Mouse (Mus musculus): ENCODE measurements around the gene Rbms2. TPM values are rescaled to one million over a fixed set of nuclear protein-coding genes. Genes with fewer than 3 reads are reported as not detected.
"Not testable (repeated sequence)": the region's sequence is repeated elsewhere in the genome, so short reads cannot be mapped to it uniquely, and the experiment has no call there.

Gene Rbms2
- total RNA-seq, 2 experiments from 2014 or later = 2.5 to 13.7 TPM

DNA sequence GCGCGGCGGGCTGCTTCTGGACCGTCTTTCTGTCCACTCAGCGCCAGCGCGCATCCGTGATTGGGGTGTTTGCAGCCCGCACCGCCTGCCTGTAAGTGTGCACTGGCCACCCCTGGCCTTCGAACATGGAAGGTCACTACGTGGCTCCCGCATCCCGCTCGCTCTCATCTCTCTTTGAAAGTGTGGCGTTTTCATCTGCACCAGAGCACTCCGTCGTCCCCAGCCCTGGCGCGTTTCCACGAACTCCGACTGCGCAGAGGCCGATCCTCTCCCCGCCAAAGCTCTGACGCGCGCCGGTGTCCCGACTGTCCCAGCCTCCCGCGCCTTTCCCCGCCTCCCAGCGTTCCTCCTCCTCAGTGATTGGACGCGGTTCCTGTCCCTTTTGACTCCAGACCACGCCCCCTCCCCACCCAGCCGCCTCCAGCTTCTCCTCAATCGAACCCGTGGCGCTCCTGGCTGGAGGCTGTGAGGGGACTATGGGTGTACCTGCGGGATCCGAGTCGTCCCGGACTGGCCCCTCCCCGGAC is 14.0 kb upstream of the Rbms2 start, which contains the start of gene Gls2:
Gene Gls2 (plus strand): TSS at position 434 of the 527 bp plus-strand sequence.
- peak; percentile 98 for ATAC-seq (replicated peaks; ENCODE audit: poor library complexity)

DNA sequence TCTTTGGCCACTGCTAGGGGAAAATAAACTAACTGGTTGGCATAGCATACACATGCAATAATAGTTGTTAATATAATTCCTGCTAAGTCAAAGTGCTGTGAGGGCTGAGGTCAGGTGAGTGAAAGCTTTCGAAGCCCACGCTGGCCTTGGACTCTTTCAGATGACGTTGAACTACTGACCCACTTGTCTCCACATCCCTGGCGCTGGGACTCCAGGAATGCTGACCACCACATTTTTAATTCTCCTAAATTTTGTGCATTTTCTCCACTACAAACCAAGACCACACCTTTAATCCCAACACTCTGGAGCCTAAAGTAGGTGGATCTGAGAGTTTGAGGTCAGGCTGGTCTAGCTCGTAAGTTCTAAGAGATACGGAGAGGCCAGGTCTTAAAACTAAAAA is 13.0 kb upstream of the Rbms2 start:
- ATAC-seq (replicated peaks; ENCODE audit: poor library complexity) = no peak

DNA sequence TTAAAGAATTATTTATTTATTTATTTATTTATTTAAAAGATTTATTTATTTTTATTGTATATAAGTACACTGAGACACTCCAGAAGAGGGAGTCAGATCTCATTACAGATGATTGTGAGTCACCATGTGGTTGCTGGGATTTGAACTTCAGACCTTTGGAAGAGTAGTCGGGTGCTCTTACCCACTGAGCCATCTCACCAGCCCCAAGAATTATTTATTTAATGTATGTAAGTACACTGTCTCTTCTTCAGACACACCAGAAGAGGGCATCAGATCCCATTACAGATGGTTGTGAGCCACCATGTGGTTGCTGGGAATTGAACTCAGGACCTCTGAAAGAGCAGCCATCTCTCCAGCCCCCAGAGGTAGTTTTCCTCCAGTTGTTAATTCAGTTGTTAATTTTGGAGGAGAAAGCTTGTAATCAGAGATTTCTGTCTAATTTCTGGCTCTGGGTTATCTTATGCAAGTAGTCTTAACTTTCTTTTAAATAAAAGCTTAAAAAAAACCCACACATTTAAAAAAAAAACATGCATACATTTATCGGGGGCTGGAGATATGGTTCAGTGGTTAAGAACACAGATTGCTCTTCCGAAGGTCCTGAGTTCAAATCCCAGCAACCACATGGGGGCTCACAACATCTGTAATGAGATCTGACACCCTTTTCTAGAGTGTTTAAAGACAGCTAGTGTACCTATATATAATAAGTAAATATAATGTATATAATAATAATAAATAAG is 12.1 kb upstream of the Rbms2 start:
- ATAC-seq (replicated peaks; ENCODE audit: poor library complexity) = not testable (repeated sequence)

DNA sequence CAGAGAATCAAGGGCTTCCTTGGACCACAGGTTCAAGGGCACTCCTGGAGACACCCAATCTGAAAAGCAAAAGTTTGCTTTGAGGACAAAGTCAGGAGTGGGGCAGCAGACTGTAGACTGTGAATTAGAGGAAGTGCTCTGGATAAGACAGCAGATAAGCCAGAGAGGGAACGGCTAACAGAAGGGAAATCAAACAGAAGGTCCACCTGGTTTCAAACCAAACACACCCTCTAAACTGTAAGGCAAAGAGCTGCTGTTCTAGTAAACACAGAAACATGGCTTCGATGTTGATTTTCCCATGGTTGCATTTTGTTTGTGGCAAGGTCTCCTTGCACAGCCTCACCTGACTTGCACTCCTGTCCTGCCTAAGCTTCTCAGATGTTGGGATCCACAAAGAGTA is 11.4 kb upstream of the Rbms2 start:
- ATAC-seq (replicated peaks; ENCODE audit: poor library complexity) = no peak

DNA sequence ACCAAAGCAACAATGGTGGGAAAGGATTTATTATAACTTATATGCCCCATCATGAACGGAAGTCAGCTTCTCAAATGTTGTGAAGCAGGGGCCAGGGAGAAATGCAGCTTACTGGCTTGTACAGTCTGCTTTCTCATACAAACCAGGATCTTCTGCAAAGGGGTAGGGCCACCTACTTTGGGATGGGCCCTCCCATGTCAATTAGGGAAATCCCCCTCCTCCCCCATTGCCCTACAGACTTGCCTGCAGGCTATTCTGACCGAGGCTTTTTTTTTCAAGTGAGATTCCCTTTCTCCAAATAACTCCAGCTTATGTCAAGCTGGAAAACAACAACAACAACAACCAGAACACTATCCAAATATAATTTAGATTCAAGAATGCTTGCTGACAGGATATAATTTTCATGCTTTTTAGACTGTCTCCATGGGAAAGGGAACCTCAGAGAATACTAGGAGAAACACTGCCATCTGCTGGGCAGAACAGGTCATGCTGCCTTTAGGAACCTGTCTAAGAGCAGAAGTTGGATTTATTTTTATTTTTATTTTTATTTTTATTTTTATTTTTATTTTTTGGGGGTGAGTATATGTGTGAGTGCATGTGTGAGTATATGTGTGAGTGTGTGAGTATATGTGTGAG is 8.3 kb upstream of the Rbms2 start:
- ATAC-seq (replicated peaks; ENCODE audit: poor library complexity) = peak; percentile 76

DNA sequence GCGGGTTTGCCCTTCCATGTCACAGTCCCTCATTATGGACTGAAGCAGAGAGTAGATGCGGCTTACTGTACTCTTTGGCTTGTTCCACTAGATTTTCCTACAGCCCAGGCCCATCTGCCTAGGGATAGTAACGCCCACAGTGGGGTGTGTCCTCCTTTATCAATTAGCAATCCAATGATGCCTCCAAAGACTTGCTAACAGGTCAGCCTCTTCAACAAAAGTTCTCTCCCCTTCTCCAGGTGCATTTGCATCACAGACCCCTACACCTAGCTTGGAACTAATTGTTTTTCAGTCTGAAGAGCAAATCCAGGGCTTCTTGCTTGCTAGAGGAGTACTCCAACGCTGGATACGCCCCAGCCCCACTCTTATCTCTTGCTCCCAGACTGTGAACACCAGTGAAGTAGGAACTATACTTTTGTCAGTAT is 7.1 kb upstream of the Rbms2 start:
- peak; percentile 67 for ATAC-seq (replicated peaks; ENCODE audit: poor library complexity)

DNA sequence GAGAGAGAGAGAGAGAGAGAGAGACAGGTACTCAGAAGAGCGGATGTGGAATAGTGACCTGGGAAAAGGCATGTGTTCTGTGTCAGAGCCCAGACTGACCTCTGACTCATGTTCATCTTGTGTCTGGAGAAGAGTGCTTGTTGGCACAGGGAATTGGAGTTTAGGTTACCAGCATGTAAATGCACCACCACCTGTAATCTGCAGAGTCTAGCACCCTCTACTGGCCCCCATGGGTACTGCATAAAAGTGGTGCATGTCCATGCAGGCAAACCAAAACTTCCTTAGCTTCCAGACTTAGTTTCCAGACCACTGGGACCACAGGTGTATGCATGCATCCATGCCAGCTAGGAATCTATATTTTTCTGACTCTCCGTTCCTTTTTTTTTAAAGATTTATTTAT is 5.9 kb upstream of the Rbms2 start:
- ATAC-seq (replicated peaks; ENCODE audit: poor library complexity) = peak; percentile 92

DNA sequence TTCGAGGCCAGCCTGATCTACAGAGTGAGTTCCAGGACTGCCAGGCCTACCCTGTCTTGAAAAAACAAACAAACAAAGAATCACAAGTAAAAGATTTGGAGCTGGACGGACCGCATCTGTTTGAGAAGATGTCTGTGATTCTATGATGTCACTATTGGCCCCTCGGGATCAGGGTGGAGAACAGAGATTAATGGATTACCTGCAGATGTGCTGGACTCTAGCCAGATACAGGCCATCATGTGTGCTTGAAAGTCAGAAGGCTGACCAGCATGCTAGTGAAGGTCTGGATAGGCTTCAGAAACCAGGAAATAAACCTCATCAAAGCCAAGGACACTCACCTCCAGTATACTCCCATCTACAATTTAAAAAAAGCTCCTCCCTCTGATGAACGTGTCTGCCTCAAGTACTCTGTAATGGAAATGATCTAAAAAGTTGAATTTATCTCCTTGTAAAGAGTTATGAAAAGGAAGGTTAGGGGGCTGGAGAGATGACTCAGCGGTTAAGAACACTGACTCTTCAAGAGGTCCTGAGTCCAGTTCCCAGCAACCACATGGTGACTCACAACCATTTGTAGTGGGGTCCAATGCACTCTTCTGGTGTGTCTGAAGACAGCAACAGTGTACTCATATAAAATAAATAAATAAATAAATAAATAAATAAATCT is 5.3 kb upstream of the Rbms2 start:
- ATAC-seq (replicated peaks; ENCODE audit: poor library complexity) = no peak

DNA sequence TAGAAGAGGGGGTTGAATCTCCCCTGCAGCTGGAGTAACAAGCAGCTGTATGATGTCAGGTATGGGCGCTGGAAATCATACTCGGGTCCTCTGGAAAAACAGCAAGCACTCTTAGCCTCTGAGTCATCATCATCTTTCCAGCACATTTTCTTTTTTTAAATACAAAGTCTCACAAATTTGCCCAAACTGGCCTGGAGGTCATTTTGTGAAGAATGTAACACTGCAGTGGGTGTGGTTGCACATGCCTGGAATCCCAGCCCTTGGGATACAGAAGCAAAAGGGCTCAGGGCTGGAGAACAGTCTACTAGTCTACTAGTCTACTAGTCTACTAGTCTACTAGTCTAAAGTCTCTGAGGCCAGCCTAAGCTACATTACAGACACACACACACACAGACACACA is 4.2 kb upstream of the Rbms2 start:
- ATAC-seq (replicated peaks; ENCODE audit: poor library complexity) = no peak

DNA sequence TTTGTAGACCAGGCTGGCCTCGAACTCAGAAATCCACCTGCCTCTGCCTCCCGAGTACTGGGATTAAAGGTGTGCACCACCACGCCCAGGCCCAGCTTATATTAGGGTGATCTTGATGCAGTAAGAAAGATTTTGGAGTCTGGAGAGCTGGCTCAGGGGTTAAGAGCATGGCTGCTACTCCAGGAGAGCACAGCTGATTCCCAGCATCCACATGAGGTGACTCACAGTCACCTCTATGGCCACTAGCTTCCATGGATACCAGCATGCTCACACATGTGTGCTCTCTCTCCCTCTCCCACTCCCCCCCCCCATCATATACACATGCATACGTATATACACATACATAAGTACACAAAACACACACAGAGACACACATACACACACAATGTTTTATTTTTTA is 2.8 kb downstream of the Rbms2 start:
- no peak for ATAC-seq (replicated peaks; ENCODE audit: poor library complexity)

DNA sequence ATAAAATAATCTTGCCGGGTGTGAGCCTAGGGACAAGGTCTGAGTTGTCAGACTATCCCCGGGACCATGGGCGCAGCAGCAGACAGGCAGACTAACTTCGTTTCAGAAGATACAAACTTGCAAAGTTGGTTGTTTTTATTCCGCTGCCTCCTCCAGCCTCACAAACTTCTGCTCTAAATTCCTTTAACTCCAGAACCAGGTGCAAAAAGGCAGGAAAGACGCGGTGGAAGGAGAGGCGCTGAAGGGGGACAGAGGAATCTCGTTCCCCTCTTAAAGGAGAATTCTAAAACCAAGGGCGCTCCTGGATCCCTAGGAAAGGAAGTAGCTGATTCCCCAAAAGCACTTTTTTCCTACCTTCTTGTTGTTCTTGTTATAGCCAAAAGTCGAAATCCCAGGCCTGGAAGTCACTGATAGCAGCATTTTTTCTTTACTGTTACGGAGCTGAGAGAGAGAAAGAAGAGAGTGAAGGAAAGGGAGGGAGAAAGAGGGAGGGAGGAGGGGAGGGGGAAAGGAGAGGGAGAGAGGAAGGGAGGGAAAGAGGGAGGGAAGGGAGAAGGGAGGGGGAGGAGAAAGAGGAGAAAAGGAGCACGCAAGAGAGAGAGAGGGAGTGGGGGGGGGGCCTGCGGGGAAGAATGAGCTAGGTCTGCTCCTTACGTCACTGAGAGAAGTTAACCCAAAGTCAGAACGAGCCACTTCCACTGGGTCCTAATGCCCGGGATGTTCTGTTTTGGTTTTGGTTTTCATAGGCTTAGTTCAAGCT is 3.9 kb downstream of the Rbms2 start:
- peak; percentile 97 for ATAC-seq (replicated peaks; ENCODE audit: poor library complexity)

DNA sequence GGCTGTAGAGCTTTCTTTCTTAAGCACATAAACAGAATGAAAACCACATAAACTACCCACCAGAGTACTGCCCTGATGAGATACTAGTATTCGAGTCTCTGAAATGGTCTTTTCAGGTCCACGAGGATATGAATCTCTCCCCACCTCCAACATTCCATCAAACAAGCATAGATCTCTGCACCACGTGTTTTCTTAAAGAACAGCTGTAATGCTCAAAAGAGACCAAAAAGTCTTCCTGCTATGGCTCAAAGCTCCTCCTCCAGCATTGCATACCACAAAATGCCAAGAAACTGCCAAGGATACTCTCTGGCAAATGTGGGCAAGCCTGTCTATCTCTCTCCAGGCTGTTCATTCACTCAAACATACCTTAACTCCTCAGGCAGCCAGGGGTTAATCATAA is 4.8 kb downstream of the Rbms2 start:
- no peak for ATAC-seq (replicated peaks; ENCODE audit: poor library complexity)

DNA sequence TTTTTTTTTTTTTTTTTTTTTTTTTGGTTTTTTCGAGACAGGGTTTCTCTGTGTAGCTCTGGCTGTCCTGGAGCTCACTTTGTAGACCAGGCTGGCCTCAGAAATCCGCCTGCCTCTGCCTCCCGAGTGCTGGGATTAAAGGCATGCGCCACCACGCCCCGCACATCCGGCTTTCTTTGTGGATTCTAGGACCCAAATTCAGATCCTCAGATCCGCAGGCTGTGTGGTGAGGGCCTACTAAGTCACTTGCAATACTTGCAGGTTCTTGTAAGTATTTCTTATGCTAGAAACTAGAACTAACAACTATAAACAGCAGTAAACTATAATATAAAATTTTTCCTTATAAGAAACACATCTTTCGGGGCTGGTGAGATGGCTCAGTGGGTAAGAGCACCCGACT is 8.7 kb downstream of the Rbms2 start:
- ATAC-seq (replicated peaks; ENCODE audit: poor library complexity) = not testable (repeated sequence)

DNA sequence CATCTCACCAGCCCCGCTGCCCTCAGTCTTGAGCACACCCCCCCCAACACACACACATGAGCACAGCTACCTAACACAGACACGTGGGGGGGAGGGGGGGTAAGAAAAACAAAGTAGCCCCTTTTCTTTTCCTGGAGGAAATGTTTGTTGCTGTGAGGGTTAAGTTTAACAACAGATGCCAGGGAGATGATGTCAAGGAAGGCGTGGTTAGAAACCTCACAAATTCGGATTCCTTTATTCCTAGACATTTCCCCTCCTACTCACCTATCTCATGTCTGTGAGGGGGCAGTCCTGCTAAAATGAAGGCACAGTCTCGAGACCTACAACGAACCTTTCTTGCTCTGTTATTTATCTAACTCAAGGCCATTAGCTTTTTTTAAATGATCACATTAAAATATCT is 13.0 kb downstream of the Rbms2 start:
- no peak for ATAC-seq (replicated peaks; ENCODE audit: poor library complexity)

DNA sequence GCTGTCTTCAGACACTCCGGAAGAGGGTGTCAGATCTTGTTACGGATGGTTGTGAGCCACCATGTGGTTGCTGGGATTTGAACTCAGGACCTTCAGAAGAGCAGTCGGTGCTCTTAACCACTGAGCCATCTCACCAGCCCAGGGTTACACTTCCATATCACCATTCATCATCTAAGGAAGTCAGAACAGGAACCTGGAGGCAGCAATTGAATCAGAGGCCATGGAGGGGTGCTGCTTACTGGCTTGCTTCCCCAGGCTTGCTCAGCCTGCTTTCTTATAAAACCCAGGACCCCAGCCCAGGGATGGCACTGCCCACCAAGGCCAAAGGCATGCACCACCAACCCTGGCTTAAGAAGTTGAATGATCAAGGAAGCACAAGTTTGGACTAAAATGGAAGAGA is 14.4 kb downstream of the Rbms2 start:
- not testable (repeated sequence) for ATAC-seq (replicated peaks; ENCODE audit: poor library complexity)

DNA sequence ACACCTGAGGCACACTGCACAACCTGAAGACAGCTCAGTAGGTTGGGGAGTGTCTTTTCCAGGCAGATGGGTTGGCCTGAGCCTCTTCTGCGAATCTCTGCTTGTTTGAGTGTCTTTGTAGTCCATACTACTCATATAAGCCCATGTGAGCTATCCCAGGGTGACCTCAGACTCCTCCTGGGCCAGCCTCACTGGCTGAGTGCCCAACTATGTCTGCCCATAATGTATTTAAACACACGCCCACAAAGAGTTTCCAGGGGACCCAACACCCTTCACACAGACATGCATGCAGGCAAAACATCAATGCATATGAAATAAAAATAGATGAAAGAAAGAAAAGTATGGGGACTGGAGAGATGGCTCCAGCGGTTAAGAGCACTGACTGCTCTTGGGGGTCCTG is 26.1 kb downstream of the Rbms2 start:
- ATAC-seq (replicated peaks; ENCODE audit: poor library complexity) = no peak

DNA sequence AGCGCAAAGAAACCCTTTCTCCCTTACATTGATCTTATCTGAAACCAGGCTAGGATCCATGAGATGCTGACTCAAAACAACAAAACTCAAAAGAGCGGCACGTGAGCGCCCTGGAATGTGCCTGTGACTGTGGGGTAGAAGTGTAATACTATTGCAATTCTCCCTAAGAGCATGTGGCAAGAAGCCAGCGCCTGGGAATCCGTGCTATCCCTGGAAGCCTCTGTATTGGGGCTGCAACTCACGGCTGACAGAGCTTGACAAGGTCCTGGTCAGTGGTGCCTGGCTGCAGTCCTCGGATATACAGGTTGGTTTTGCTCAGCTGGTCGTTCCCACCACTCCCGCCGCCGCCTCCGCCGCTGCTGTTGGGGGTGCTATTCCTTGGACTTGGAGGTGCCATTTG is 29.2 kb downstream of the Rbms2 start:
- ATAC-seq (replicated peaks; ENCODE audit: poor library complexity) = no peak

DNA sequence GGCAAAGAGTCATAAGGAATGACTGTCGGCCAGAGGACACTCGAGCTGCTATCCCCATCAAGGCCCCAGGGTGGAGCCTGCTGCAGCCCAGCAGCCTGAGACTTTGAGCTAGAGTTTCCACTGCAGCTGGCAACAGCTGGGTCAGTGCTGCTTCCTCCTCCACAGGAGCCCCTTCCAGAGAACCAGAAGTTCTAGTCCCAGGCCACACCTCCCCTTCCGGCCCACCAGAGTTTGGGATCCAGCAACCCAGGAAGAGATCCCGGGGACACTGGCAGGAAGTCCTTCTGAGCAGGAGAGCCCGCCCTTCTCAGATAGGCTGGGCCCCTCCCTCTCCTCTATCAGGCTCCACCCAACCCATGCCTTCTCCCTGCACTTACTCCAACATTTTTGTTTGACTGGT is 30.5 kb downstream of the Rbms2 start:
- peak; percentile 97 for ATAC-seq (replicated peaks; ENCODE audit: poor library complexity)

DNA sequence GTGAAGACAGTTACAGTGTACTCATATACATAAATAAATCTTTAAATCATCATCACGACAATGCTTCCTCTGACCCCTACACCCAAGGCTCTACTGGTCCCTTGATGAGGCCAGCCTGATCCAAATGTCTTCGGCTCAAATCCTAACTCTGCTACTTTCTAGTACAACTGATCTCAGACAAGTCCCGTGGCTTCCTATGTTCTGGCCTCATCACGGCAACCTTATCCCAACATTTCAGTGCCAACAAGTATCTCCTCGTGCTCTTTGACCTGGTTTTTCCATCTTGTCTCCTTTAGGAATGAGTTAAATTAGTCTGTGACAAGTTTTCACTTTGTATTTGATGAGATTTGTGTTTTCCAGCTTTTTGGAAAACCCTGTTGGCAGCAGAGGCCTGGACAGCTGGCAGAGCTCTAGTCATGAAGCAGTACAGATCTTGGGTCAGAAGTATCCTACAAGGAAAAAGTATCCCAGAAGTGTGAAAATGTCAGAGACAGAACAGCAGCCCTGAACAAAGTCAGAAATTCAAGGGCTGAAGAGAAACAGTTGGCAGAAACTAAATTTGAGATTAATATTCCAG is 31.2 kb downstream of the Rbms2 start:
- ATAC-seq (replicated peaks; ENCODE audit: poor library complexity) = no peak

DNA sequence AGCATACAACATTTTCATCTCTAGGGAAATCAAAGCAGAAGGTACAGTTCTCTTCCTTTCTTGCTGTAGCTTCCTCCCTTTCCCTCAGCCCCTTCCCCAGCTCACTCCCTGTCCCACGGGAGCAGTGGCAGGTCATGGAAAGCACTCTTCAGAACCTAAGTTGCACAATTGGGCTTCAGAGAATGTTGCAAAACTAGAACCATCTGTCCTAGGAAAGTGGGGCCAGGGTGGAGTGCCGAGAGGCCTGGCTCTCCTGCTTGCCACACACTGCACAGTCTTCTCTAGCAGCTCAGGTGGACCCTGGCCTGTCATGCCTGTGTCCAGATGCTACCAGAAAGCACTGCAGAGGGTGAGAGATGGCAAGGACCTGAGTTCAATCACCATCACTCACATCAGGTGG is 35.1 kb downstream of the Rbms2 start:
- no peak for ATAC-seq (replicated peaks; ENCODE audit: poor library complexity)

DNA sequence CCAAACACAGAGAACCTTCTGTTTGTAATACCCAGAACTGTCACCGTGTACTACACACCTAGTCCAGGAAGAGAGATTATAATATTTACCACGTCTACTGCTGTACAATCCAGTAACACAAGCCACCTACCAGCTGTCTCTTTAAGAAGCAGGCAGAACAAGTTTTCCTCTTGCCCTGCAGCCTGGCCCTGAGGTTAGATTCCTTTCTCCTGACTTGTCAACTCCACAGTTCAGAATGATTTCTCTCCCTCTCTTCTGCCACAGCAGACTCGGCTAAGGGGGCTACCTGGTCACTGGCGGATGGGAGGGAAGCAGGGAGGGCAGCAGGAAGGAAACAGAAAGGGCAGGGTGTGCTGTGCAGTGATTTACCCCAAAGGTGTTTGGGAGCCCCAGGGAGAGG is 36.4 kb downstream of the Rbms2 start:
- no peak for ATAC-seq (replicated peaks; ENCODE audit: poor library complexity)
